Mouse (Mus musculus) left cerebral cortex, postnatal 14 days (tissue): ENCODE measurements around the gene Tbx4. TPM values are rescaled to one million over a fixed set of nuclear protein-coding genes. Genes with fewer than 3 reads are reported as not detected.
A peak's percentile ranks its signal among the peaks of the same experiment; 100 is the strongest.

Experiments used
- DNase-seq, 2 experiments: peaks; one replicate each; pipeline ENCODE4 v3.0.0; 2021 to 2022; ENCODE audit warnings: low spot score in 2 of 2, mixed read lengths in 1 of 2
- intact Hi-C: fragments of 180-260 bp; cut with DNase I; formaldehyde crosslinking; loops from one replicate; pipeline ENCODE4 v1.15.1; 2025
- total RNA-seq, 2 experiments: library from RNA; stranded (reverse); gene quantifications; 2 replicates each; pipeline ENCODE4 v1.2.3; 2021

Tbx4 gene
- total RNA-seq, 2 experiments from 2014 or later: 0.59 to 0.61 TPM

DNA sequence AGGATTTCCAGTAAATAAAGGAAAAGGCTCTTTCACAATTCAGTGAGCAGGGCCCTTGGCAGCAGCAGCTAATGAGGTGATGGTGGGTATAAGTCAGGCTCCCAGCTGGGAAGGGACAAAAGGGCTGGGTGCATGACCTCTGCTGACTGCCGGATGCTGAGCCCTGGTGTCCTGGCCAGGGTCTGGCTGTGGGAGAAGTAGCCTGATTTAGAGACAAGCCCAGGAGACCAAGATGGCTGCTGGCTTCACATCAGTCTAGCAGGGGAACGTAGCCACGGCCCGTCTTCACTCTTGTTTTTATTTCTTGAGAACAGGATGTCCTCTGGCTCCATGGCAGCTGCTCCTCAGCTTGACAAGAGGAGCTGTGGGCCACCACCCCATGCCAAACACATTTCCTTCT is 39.7 kb upstream of the Tbx4 start:
- no peak for DNase-seq
- intact Hi-C loops: no loop called here

DNA sequence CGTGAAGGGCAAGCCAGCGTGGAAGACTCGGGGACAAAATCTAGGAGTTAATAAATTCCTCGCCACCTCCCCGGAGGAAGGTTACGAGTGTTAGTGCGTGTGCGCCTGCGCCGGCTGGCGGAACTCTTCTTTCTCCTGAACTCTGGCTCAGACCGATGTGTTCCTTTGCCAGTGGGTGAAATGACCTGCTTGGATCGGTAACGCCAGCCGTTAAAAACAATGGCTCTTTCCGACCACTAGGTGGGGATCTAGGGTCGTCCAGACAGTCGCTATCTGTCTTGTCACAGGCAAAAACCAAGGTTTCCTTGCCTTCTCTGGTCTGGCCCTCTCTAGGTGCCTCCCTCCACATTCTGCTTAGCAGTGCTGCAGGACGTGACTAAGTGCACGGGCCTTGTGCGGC is 37.2 kb upstream of the Tbx4 start:
- peak; percentile 67 to 70 for DNase-seq
- intact Hi-C loops: loop anchor here (2.0 kb wide), 1 partner anchor 222 kb away; no protein-coding TSS in a partner anchor

DNA sequence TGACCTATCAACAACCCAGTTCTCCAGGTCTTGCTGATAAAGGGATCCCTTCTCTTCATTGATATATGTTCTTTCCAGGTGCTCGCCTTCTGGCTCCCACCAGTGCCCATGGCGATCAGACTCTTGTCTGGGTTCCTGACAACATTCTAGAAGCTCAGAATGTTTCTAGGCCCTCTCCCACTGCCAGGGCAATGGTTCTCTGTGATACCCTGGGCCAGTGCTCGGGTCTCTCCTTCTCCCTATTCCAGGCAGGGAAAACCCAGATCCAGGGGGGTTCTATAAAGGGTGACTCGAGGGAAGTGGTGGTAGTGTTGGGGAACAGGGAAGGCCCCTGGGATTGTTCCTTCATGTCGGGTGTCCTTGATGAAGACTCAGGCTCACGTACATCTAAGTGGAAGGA is 36.0 kb upstream of the Tbx4 start, which contains the start of gene Gm11444:
Gene Gm11444, minus strand, starts transcription at position 101 of the 400 bp plus-strand sequence.
- intact Hi-C loops: no loop called here
- no peak for DNase-seq

DNA sequence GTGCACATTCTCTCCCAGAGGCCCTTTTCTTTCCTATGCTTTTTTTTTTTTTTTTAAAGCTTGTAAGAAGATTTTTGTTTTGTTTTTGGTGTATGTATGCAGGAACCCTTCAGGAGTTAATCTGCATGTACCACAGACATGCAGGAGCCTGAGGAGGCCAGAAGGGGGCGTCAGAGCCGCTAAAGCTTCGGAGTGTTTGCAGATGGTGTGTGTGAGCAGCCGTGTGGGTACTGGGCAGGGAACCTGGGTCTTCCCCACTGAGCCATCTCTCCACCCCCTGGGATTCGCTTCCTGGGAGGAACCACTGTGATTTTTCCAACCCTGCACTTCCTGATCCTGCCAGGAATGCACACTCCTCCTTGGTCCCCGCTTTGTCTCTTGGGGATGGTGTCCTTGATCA is 35.5 kb upstream of the Tbx4 start:
- DNase-seq: no peak
- intact Hi-C loops: no loop called here

DNA sequence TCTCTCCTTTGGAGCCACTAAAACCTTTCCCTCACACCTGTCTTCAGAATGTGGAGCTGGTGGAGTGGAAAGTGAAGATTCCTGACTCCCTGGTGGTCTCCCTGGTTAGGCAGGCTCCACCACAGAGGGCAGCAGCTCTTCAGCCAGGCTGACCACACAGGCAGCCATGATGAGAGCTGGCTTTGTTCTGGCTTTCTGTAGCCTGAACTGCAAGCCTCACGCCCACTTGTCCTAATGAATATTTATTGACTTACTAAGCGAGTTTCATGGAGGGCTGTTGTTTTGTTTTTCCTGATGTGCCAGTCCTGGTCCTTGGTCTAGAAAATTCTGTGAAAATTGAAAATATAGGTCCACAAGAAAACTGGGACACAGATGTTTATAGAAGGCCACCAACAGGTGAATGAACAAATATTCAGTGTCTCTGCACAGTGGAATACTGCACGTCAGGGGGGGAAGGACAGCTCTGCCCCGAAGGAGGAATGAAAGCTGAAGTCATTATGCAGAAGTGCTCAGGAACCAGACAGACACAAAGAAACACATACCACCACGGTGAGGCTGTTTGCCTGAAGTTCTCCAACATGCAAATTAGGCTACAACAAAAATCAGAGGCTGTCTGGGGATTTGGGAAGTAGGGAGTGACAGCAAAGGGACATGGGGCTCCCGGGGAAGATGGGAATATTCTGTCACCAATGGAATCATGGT is 28.1 kb upstream of the Tbx4 start:
- intact Hi-C loops: no loop called here
- DNase-seq: no peak

DNA sequence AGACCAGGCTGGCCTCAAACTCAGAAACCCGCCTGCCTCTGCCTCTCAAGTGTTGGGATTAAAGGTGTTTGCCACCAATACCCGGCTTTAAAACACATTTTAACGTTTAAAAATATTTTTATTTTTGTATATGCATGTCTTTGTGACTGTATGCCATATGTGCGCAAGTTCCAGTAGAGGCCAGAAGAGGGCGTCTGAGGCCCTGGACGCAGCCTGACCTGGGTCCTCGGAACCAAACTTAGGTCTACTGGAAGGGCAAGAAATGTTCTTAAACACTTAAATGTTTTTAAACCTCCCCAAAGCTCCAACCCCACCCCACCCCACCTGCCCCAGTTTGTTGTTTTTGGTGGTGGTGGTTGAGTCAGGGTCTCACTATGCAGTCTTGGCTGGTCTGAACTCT is 21.9 kb upstream of the Tbx4 start:
- no peak for DNase-seq
- intact Hi-C loops: no loop called here

DNA sequence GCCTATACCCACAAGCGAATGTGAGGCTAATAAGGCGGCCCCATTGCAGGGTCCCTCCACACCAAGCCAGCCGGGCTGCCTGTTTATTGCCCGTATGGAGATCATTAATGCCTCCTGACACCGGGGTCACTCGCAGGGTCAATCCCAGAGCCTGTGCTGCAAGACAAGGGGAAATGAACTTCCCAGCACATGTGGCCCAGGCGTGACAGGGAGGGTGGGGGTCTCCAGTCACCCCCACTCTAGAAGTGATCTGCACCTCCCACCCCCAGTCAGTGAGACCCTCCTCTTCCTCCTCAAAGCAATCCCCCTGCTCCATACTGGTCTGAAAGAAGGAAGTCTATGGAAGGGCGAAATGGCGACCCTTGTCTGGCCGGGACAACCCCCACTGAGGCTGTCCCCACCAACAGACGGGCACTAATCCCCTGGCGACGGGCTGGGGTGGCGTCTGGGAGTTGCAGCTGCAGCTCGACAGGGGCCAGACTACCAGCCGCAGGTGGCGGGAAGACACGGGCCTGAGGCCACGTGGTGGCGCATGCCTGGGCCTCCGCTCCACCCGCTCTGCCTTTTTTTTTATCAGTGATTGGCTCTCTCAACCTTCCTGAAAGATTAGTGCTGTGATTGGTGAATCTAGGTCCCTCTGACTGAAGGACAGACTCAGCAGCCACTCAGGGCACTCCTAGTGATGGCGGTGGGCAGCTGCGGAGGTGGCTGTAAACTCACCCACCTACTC is 10.0 kb upstream of the Tbx4 start:
- intact Hi-C loops: no loop called here
- no peak for DNase-seq

DNA sequence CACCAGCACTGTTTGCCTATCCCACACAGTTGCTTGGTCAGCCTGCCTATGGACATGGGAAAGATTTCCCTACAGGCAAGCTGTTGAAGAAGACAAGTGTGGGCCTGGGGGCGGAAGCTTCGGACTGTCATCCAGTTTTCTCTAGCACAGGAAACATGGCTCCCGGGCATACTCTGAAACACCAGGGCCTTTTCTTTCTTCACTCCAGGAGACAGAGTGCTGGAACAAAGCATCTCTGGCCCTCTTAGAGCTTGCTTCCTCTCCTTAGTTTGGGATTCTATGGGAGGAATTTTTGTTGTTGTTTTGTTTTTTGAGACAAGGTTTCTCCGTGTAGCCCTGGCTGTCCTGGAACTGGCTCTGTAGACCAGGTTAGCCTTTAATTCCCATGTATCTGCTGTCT is 1.7 kb upstream of the Tbx4 start:
- intact Hi-C loops: no loop called here
- DNase-seq: no peak

DNA sequence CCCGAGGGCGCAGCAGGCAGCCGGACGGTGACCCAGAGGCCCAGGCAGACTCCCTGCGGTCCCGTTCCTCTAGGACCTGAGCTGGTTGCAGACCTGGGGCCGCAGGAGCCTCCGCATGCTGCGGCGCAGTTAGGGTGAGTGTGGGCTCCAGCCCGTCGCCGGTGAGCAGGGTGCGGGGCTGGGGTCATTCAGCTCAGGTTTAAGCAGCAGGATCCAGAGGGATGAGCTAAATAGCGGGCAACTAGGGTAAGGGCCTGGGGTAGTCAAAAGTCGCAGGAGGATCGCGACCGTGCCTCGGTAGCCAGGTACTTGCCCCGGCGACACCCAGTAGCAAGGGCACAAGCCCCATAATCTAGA is 185 bp downstream of the Tbx4 start:
- intact Hi-C loops: loop anchor here (5.0 kb wide), 2 partner anchors 44 to 1364 kb away; no protein-coding TSS in a partner anchor
- no peak for DNase-seq

DNA sequence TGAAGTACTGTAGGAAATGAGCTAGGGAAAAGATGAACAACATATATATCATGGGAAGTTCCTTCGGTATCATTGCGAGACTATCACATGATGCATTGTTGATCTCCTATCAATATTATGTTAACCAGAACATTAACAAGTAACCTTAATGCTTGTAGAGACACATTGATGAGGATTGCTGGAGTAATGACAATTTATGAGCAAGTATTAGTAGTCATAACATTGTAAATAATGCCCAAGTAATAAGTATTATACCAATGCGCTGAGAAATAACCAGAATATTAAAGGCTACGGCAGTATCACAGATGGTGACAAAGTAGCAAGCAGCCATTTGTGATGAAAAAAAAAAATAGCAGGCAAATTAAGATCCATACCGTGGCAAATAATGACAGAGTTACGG is 1.1 kb downstream of the Tbx4 start:
- intact Hi-C loops: loop anchor here (5.0 kb wide), 2 partner anchors 45 to 1365 kb away; no protein-coding TSS in a partner anchor
- no peak for DNase-seq

DNA sequence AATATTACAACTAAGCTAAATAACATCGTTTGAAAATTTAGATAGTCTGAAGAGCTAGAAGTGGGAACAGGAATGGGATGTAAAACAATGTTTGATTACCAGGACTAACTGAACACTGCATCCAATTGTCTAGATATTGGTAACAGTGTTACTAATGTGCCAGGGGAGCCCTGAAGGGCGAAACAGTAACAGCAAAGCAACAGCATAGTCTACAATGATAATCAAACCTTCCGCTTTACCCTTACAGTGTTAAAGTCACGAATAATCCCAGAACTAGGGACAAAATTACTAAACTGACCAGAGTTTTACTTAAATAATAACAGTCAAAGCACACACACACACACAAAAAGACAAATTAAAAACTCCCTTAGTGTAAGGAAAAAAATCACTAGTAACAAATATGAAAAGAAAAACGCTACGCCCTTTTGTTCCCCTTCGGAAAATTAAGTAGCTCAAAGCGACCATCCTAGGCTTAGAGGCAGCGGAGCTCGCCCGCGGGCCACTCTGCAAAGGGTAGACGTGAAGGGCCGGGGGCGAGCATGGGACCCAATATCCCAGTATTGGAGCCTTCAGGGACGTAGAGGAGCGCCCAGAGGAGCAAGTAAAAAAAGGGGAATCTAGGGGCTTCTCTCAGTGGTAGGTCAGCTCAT is 1.7 kb downstream of the Tbx4 start:
- intact Hi-C loops: loop anchor here (5.0 kb wide), 2 partner anchors 46 to 1366 kb away; no protein-coding TSS in a partner anchor

DNA sequence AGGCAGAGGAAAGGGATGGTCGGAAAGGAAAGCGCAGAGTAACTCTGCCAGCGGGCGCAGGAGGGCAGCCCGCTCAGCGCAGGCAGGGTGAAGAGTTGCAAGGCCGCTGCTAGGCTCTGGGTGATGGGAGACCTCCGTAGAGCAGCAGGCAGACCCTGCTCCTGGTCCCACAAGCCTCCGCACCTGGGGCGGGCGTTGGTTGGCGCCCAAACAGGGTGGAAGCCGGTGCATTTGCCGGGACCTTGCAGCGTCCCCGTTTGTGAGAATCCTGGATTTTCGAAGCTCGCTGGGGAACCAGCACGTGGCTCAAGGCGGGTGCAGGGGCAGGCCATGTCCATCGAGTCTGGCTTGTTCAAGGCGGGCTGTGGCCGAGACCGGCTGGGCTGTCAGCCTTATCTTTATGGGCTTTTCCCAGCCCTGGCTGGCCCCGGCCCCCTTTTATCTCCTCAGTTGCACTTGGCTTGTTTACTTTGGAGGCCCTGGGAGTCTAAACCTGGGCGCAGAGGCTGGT is 2.3 kb downstream of the Tbx4 start:
- no peak for DNase-seq
- intact Hi-C loops: loop anchor here (5.0 kb wide), 2 partner anchors 46 to 1366 kb away; no protein-coding TSS in a partner anchor

More for the DNA sequence above, 1.7 kb downstream of the Tbx4 start:
- DNase-seq: no peak

DNA sequence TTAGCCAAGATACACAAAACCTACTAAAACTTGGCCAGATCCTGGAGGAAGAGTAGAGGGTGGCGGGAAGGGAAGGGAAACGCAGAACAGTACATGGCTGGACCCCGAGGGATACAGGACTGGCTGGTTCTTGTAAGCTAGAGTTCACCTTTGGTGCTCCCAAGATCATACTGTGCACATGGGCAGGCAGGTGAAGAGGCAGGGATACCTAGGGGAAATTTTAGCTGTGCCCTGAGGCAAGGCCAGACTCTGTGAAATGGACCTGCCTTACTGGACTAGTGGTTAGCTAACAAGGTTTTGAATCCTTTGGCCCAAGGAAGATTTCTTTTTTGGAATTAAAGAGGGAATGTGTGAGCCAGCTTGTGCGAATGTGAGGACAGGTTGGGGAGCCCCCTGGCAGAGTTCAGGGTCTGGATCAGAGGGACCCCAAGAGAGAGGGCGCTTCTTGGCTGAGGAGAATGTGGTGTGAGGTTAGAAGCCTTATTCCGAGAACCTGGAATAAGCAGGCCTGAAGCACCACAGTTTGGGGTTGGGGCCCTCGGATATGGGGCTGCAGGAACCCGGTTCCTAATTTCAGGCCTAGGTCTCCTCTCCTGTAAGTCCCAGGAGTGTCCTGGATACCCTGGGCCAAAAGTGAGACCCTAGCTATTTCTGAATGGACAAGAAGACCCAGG is 3.0 kb downstream of the Tbx4 start:
- no peak for DNase-seq
- intact Hi-C loops: loop anchor here (5.0 kb wide), 2 partner anchors 47 to 1367 kb away; no protein-coding TSS in a partner anchor

DNA sequence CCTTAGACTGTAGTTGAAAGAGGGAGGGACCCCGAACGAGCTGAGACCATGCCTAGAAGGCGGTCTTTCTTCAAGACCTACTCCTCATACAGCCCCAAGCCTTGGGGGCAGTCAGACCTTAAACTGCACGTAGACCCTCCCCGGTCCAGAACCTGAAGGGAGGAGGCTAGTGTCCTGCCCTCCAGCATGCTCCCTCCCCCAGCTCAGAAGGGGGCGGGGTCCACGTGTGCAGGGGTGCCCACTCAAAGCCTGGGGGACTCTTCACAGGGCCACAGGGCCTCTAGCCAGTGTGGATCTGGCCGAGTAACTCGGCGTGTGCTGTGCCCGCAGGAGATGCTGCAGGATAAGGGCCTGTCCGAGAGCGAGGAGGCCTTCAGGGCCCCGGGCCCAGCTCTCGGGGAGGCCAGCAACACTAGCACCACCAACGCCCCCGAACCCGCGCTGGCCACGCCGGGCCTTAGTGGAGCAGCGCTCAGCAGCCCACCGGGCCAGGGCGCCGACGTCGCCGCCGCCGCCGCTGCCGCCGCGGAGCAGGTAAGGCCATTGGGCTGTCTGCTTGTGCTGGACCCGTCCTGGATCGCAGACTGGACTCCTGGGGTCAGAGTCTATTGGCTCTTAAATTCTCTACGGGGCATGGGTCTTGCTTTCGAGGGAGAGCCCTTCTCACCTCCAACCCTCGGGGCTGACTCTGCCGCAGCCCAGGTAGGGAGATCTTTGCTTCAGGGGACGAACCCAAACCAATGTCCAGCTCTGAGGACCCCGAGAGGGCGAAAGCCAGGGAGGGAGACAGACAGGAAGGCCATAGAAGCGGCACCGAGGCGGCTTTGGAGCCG is 3.7 kb downstream of the Tbx4 start:
- intact Hi-C loops: loop anchor here (5.0 kb wide), 2 partner anchors 48 to 1368 kb away; no protein-coding TSS in a partner anchor
- DNase-seq: no peak

DNA sequence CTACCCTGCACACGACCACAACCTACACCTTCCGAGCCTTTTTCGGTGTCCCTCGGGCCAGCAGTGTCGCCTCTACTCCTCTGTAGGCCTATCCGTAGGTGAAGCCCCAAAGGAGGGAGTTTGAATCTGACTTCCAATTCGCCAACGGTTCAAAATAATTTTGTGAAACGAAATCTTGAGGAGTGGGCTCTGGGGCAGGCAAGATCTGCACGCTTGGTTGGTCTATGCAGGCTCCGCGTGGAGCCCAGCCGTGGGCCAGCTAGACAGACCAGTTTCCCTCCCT is 4.3 kb downstream of the Tbx4 start:
- intact Hi-C loops: no loop called here
- no peak for DNase-seq

DNA sequence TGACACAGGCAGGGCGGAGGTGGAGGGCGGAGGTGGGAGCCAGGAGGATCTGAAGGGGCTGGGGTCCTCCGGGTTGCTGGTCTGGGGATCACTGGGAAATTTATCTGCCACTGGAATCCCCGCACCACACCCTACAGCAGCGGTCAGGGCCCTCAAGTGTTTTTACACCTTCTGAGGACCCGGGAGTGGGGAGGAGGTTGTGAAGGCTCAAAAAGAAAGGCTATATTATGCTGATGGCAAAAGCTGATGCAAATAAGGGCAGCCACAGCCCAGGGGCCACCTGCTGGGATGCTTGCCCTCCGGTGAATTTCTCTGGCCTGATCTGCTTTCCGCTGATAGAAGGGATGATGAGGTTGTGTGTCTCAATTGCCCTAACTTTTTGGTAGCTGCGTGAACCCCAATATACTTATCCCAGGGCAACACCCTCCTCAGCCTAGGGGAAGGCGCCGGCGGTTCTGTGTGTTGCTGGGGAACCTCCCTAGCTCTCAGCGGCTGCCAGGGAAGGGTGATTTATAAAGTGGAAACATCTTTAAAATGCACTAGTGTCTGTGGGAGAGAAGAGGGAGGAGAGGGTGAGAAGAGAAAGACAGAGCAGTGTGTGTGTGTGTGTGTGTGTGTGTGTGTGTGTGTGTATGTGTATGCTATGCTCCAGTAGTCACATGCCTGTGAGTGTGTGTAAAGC is 4.9 kb downstream of the Tbx4 start:
- no peak for DNase-seq
- intact Hi-C loops: no loop called here

DNA sequence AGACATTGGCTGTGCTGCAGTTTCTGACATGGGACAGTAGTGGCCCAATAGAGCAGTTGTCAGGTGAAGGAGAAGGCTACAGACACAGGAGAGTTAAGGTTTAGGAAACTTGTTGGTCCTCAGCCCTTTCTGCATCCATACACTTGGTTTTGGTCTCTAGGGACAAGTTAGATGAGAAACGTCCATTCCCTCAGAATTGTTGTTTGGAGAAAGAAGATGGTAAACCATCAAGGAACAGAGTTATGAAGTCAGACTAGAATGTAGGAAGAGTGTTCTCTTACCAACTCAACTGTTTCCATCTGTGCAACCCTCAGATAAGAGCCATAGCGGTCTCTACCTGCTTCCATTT is 5.4 kb downstream of the Tbx4 start:
- intact Hi-C loops: no loop called here
- no peak for DNase-seq

DNA sequence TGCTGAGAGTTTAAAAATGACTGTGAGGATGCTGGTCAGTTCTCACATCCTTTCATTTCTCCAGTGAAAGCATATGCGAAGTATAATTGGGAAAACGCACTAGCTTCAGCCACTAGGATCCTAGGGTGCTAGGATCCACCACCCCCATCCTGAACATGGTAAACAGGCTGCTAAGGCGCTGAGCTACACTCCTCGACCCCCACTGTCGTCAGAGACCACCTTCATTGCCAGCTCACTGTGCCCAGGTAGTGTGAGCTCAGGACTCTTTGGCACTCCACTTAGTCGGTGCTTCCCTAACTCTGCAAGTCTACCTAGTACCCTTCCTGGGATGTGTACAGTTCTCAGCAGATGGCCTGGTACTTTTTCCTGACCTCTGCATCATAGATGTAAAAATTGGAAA is 6.5 kb downstream of the Tbx4 start:
- DNase-seq: no peak
- intact Hi-C loops: no loop called here
